Mouse (Mus musculus) MEL (cell line): Measurements from ENCODE around the gene Bnip3. TPM values are rescaled to one million over a fixed set of nuclear protein-coding genes. Genes with fewer than 3 reads are reported as not detected.

Source experiments
- DNase-seq: peaks from one replicate; pipeline ENCODE4 v3.0.0; 2011; ENCODE audit warnings: low read depth, low spot score
- H3K27ac ChIP-seq: 2 replicates; pipeline ENCODE4 v1.5.1; 2012; ENCODE audit warnings: low read depth, mild to moderate bottlenecking, control low read depth, low read length, moderate library complexity; ENCODE audit not compliant: control insufficient read depth
- H3K27me3 ChIP-seq, 2 experiments: fragments of 150-350 bp in 1 of 2; sonication (generic) in 1 of 2; 2 replicates each; pipeline ENCODE4 v1.6.1; 2012; ENCODE audit warnings: low read length in 2 of 2, mild to moderate bottlenecking in 2 of 2, improper control_type of control experiment in 1 of 2, moderate library complexity in 1 of 2; ENCODE audit not compliant: insufficient read depth in 2 of 2, control insufficient read depth in 1 of 2
- H3K36me3 ChIP-seq, 2 experiments: 2 replicates each; pipeline ENCODE4 v1.6.1; 2012 to 2014; ENCODE audit warnings: low read length in 2 of 2, improper control_type of control experiment in 1 of 2, inconsistent platforms in 1 of 2, mild to moderate bottlenecking in 1 of 2; ENCODE audit not compliant: insufficient read depth in 2 of 2, control insufficient read depth in 1 of 2
- H3K4me1 ChIP-seq, 2 experiments: fragments of 150-350 bp in 1 of 2; sonication (generic) in 1 of 2; 2 replicates each; pipeline ENCODE4 v1.6.1; 2012; ENCODE audit warnings: low read length in 2 of 2, improper control_type of control experiment in 1 of 2, mild to moderate bottlenecking in 1 of 2; ENCODE audit not compliant: insufficient read depth in 2 of 2, control insufficient read depth in 1 of 2
- H3K4me3 ChIP-seq, 2 experiments: fragments of 150-350 bp in 1 of 2; sonication (generic) in 1 of 2; 2 replicates each; pipeline ENCODE4 v1.5.1; 2012; ENCODE audit warnings: low read depth in 2 of 2, low read length in 2 of 2, mild to moderate bottlenecking in 2 of 2, moderate library complexity in 2 of 2, control low read depth in 1 of 2, improper control_type of control experiment in 1 of 2; ENCODE audit not compliant: control insufficient read depth in 1 of 2, insufficient read depth in 1 of 2
- H3K79me2 ChIP-seq: 2 replicates; pipeline ENCODE4 v1.6.1; 2012; ENCODE audit warnings: mild to moderate bottlenecking, low read length, moderate library complexity; ENCODE audit not compliant: control insufficient read depth, poor library complexity, insufficient read depth
- H3K9ac ChIP-seq: 2 replicates; pipeline ENCODE4 v1.6.1; 2012; ENCODE audit warnings: low read depth, mild to moderate bottlenecking, control low read depth, low read length, moderate library complexity; ENCODE audit not compliant: control insufficient read depth, poor library complexity, severe bottlenecking
- H3K9me3 ChIP-seq: fragments of 150-350 bp; sonication (generic); replicated peaks from 2 replicates; pipeline ENCODE4 v1.6.1; 2012; ENCODE audit warnings: mild to moderate bottlenecking, low read length, improper control_type of control experiment, moderate library complexity; ENCODE audit not compliant: insufficient read depth
- CHD1 ChIP-seq: IDR thresholded peaks from 2 replicates; pipeline ENCODE4 v1.6.1; 2012; ENCODE audit warnings: low read depth, mild to moderate bottlenecking, inconsistent platforms, low read length, improper control_type of control experiment
- CHD2 ChIP-seq: IDR thresholded peaks from 2 replicates; pipeline ENCODE4 v1.6.1; 2011; ENCODE audit warnings: low read length, improper control_type of control experiment
- CTCF ChIP-seq, 3 experiments: IDR thresholded peaks in 2 of 3; conservative IDR thresholded peaks in 1 of 3; 2 replicates each; pipeline ENCODE4 v1.5.1; 2011 to 2012; ENCODE audit warnings: low read length in 3 of 3, low read depth in 2 of 3, mild to moderate bottlenecking in 2 of 3, improper control_type of control experiment in 1 of 3, inconsistent platforms in 1 of 3, mixed read lengths in 1 of 3, moderate library complexity in 1 of 3; ENCODE audit not compliant: control insufficient read depth in 1 of 3, insufficient read depth in 1 of 3, poor library complexity in 1 of 3, severe bottlenecking in 1 of 3
- ELF1 ChIP-seq: IDR thresholded peaks from 2 replicates; pipeline ENCODE4 v1.6.1; 2014; ENCODE audit warnings: low read depth, mild to moderate bottlenecking, inconsistent platforms, low read length, improper control_type of control experiment, moderate library complexity
- HCFC1 ChIP-seq: IDR thresholded peaks from 2 replicates; pipeline ENCODE4 v1.6.1; 2012; ENCODE audit warnings: low read depth, mild to moderate bottlenecking, inconsistent platforms, low read length, improper control_type of control experiment, moderate library complexity
- MEF2A ChIP-seq: IDR thresholded peaks from 2 replicates; pipeline ENCODE4 v1.6.1; 2014; ENCODE audit warnings: low read depth, mild to moderate bottlenecking, inconsistent platforms, low read length, improper control_type of control experiment; ENCODE audit not compliant: poor library complexity, insufficient replicate concordance, severe bottlenecking; ENCODE audit errors: extremely low read depth
- MXI1 ChIP-seq: IDR thresholded peaks from 2 replicates; pipeline ENCODE4 v1.6.1; 2011; ENCODE audit warnings: mild to moderate bottlenecking, low read depth, low read length, improper control_type of control experiment
- MYB ChIP-seq: IDR thresholded peaks from 2 replicates; pipeline ENCODE4 v1.6.1; 2011; ENCODE audit warnings: mild to moderate bottlenecking, low read depth, low read length, improper control_type of control experiment
- SIN3A ChIP-seq: IDR thresholded peaks from 2 replicates; pipeline ENCODE4 v1.6.1; 2012; ENCODE audit warnings: low read length, improper control_type of control experiment, inconsistent platforms
- TBP ChIP-seq: IDR thresholded peaks from 2 replicates; pipeline ENCODE4 v1.8.0; 2011; ENCODE audit warnings: low read depth, low read length, improper control_type of control experiment
- TCF12 ChIP-seq: IDR thresholded peaks from 2 replicates; pipeline ENCODE4 v1.6.1; 2014; ENCODE audit warnings: low read depth, mild to moderate bottlenecking, inconsistent platforms, low read length, improper control_type of control experiment, moderate library complexity
- UBTF ChIP-seq: IDR thresholded peaks from 2 replicates; pipeline ENCODE4 v1.6.1; 2012; ENCODE audit warnings: low read depth, mild to moderate bottlenecking, inconsistent platforms, low read length, improper control_type of control experiment, moderate library complexity, borderline replicate concordance; ENCODE audit not compliant: insufficient read depth
- ZC3H11A ChIP-seq: IDR thresholded peaks from 2 replicates; pipeline ENCODE4 v1.6.1; 2012; ENCODE audit warnings: low read depth, mild to moderate bottlenecking, inconsistent platforms, low read length, improper control_type of control experiment
- ZMIZ1 ChIP-seq: IDR thresholded peaks from 2 replicates; pipeline ENCODE4 v1.6.1; 2012; ENCODE audit warnings: low read depth, mild to moderate bottlenecking, inconsistent platforms, low read length, improper control_type of control experiment, moderate library complexity
- polyA plus RNA-seq, 2 experiments: library from polyadenylated mRNA; stranded (reverse) in 1 of 2; unstranded in 1 of 2; fragments of >175 nt in 1 of 2; fragments of >200 nt in 1 of 2; gene quantifications; 2 replicates each; pipeline versions ENCODE4 v1.2.1 to v1.2.4; 2012; ENCODE audit warnings: low replicate concordance in 2 of 2, low read depth in 1 of 2; ENCODE audit not compliant: insufficient read length in 2 of 2, insufficient read depth in 1 of 2, missing spikeins in 1 of 2
- total RNA-seq: library from RNA; depleted of rRNA; stranded (reverse); fragments of 300-350 nt; gene quantifications from 2 replicates; pipeline ENCODE4 v1.2.3, GENCODE M21; 2012

Gene Bnip3
- total and polyA plus RNA-seq, 3 experiments: 37.0 to 135 TPM; not detected in 1

GRCm38 (mm10) chr7:138898122-138898521 is 11.2 kb downstream of the Bnip3 start (continued):
- no peak for TF ChIP-seq HCFC1

- DNase-seq: peak; percentile 32
- TF ChIP-seq MXI1: no peak
- no peak for TF ChIP-seq HCFC1
- peak; percentile 22; the same call in 1 of the 2 replicates for TF ChIP-seq ZMIZ1
- TF ChIP-seq CHD2: no peak
- TF ChIP-seq TCF12: no peak
- TF ChIP-seq ELF1: no peak
- TF ChIP-seq CTCF (IDR thresholded peaks at IDR 0.05 in 2 of 3, conservative IDR thresholded peaks at IDR 0.05 in 1 of 3; ENCODE audit: control insufficient read depth in 1 of 3, insufficient read depth in 1 of 3, low read depth in 2 of 3, low read length in 3 of 3, poor library complexity in 1 of 3, severe bottlenecking in 1 of 3): no peak
- Histone ChIP-seq H3K4me1 (no peaks in the 10 kb centered on the region), H3K9me3 (no peaks in the 10 kb centered on the region), H3K79me2 (no peaks in the 10 kb centered on the region), H3K36me3 (peaks cover 0 to 4% of the 10 kb centered on the region in 2 experiments; a peak in 2 of 4 replicates), H3K27ac (no peak overlapping the region), H3K4me3 (no peak overlapping the region), H3K9ac (no peak overlapping the region), H3K27me3 (no peaks in the 10 kb centered on the region)
Observed at GRCm38 (mm10) chr7:138885365-138886289, 23.7 kb downstream of the Bnip3 start.

DNA sequence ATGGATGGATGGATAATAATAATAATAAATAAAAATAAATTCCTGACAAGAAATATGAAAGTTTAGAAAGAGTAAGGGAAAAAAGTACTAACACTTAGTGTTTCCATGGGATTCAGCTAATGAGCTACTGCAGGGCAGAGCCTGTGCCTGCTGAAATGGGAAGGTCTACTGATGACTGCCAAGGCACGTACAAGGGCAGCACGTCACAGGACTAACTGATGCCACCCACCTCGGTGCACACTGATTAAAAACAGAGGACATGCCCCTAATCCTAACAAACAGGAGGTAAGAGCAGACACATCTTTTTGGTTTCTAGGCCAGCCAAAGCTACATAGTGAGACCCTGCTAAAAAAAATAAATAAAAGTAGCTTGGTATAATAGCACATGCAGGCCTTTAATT is 25.6 kb downstream of the Bnip3 start:
- no peak overlapping the region for H3K27ac ChIP-seq
- no peak overlapping the region for H3K4me3 ChIP-seq
- no peak overlapping the region for H3K9ac ChIP-seq
- TF ChIP-seq CHD1 (no peak), ZC3H11A (no peak), MEF2A (no peak), TBP (no peak), MYB (no peak), SIN3A (no peak), UBTF (no peak)
- TF ChIP-seq, all 39 proteins: peak for 0
- Histone ChIP-seq H3K9me3 (no peaks in the 10 kb centered on the region), H3K27me3 (no peaks in the 10 kb centered on the region), H3K4me1 (no peaks in the 10 kb centered on the region), H3K36me3 (peaks cover 0 to 4% of the 10 kb centered on the region in 2 experiments; a peak in 2 of 4 replicates), H3K79me2 (no peaks in the 10 kb centered on the region)
- no peak for DNase-seq
